Mouse (Mus musculus) neural tube, embryonic 11.5 days (tissue): ENCODE data around the gene Gm42906. TPM values are rescaled to one million over a fixed set of nuclear protein-coding genes. Genes with fewer than 3 reads are reported as not detected.

ENCODE experiments used
- ATAC-seq: fragments of 200-750 bp; cut with Nextera tagmentation; 2 replicates; pipeline ENCODE4 v1.8.0; 2017; ENCODE audit warnings: moderate number of reproducible peaks, mild to moderate bottlenecking, moderate TSS enrichment, moderate library complexity; ENCODE audit not compliant: insufficient read depth, low FRiP score, low TSS enrichment
- DNase-seq: peaks from one replicate; pipeline ENCODE4 v3.0.0-alpha.2; 2015; ENCODE audit warnings: low spot score
- H3K27ac ChIP-seq: fragments of 300-500 bp; sonication (generic); 2 replicates; pipeline ENCODE4 v1.5.1; 2014; ENCODE audit warnings: low read depth, mild to moderate bottlenecking, low read length
- H3K27me3 ChIP-seq: fragments of 300-500 bp; sonication (generic); 2 replicates; pipeline ENCODE4 v1.6.1; 2014; ENCODE audit warnings: mild to moderate bottlenecking, low read length, mixed read lengths; ENCODE audit not compliant: control insufficient read depth, insufficient read depth
- H3K36me3 ChIP-seq: fragments of 300-500 bp; sonication (generic); 2 replicates; pipeline ENCODE4 v1.6.1; 2014; ENCODE audit warnings: mild to moderate bottlenecking, low read length, moderate library complexity, mixed read lengths; ENCODE audit not compliant: control insufficient read depth, insufficient read depth
- H3K4me1 ChIP-seq: fragments of 300-500 bp; sonication (generic); 2 replicates; pipeline ENCODE4 v1.6.1; 2014; ENCODE audit warnings: low read length, mixed read lengths; ENCODE audit not compliant: control insufficient read depth, insufficient read depth
- H3K4me2 ChIP-seq: fragments of 300-500 bp; sonication (generic); 2 replicates; pipeline ENCODE4 v1.6.1; 2014; ENCODE audit warnings: low read depth, mild to moderate bottlenecking, moderate library complexity
- H3K4me3 ChIP-seq: fragments of 300-500 bp; sonication (generic); 2 replicates; pipeline ENCODE4 v1.5.1; 2014; ENCODE audit warnings: low read depth, low read length
- H3K9ac ChIP-seq: fragments of 300-500 bp; sonication (generic); 2 replicates; pipeline ENCODE4 v1.6.1; 2014; ENCODE audit warnings: mild to moderate bottlenecking, low read length
- H3K9me3 ChIP-seq: fragments of 300-500 bp; sonication (generic); 2 replicates; pipeline ENCODE4 v1.6.1; 2016; ENCODE audit warnings: low read length; ENCODE audit not compliant: control insufficient read depth
- WGBS: fragments of 180-500 bp; shearing (Covaris S2); extraction: QIAGEN DNeasy Blood & Tissue Kit; methylation state at CpG from one replicate; pipeline ENCODE4 v1.1.7; 2014; 5-methylcytosine and 5-hydroxymethylcytosine counted together
- polyA plus RNA-seq: library from polyadenylated mRNA; unstranded; fragments of >200 nt; fragmentation: Nextera tagmentation; extraction: Ambion mirVana; gene quantifications from 2 replicates; pipeline ENCODE4 v1.2.1, GENCODE M21; 2014

Gene Gm42906
- polyA plus RNA-seq, 1 experiment from 2014 or later: not detected

- no peak overlapping the region for H3K9ac ChIP-seq
- no peaks in the 10 kb centered on the region for H3K36me3 ChIP-seq
- H3K4me1 ChIP-seq: no peaks in the 10 kb centered on the region
- H3K9me3 ChIP-seq: no peaks in the 10 kb centered on the region
- H3K4me3 ChIP-seq: no peak overlapping the region
- H3K27me3 ChIP-seq: no peaks in the 10 kb centered on the region
- no peak overlapping the region for H3K27ac ChIP-seq
- no peak overlapping the region for H3K4me2 ChIP-seq
- ATAC-seq: no peak
- 72% methylated on average over 2 of the region's 2 CpGs for WGBS
- DNase-seq: no peak
These were observed 24.4 kb downstream of the Gm42906 start for GRCm38 (mm10) chr5:151403586-151403985.

- DNase-seq (no peak), ATAC-seq (no peak)
- no peaks in the 10 kb centered on the region for H3K36me3 ChIP-seq
- no peak overlapping the region for H3K4me3 ChIP-seq
- H3K9ac ChIP-seq: no peak overlapping the region
- no peak overlapping the region for H3K4me2 ChIP-seq
- no peaks in the 10 kb centered on the region for H3K9me3 ChIP-seq
- no peak overlapping the region for H3K27ac ChIP-seq
- WGBS: 93% methylated on average over 2 of the region's 2 CpGs
- H3K4me1 ChIP-seq: no peaks in the 10 kb centered on the region
- no peaks in the 10 kb centered on the region for H3K27me3 ChIP-seq
These were observed 27.4 kb downstream of the Gm42906 start for GRCm38 (mm10) chr5:151400557-151400944.

- Histone ChIP-seq H3K36me3 (no peaks in the 10 kb centered on the region), H3K4me2 (no peak overlapping the region), H3K27ac (no peak overlapping the region), H3K9me3 (no peaks in the 10 kb centered on the region), H3K9ac (no peak overlapping the region), H3K4me1 (no peaks in the 10 kb centered on the region), H3K4me3 (no peak overlapping the region), H3K27me3 (no peaks in the 10 kb centered on the region)
- DNase-seq: no peak
- 77% methylated on average over 7 of the region's 7 CpGs for WGBS
- no peak for ATAC-seq
These were observed 27.9 kb downstream of the Gm42906 start for GRCm38 (mm10) chr5:151399918-151400556.

- H3K4me1 ChIP-seq: no peaks in the 10 kb centered on the region
- H3K36me3 ChIP-seq: no peaks in the 10 kb centered on the region
- no peak overlapping the region for H3K4me2 ChIP-seq
- no peak overlapping the region for H3K27ac ChIP-seq
- 78% methylated on average over 4 of the region's 4 CpGs for WGBS
- no peak overlapping the region for H3K9ac ChIP-seq
- DNase-seq (no peak), ATAC-seq (no peak)
- no peaks in the 10 kb centered on the region for H3K9me3 ChIP-seq
- H3K27me3 ChIP-seq: no peaks in the 10 kb centered on the region
- no peak overlapping the region for H3K4me3 ChIP-seq
These were observed 31.8 kb downstream of the Gm42906 start for GRCm38 (mm10) chr5:151396119-151396518.

GRCm38 (mm10) chr5:151394690-151395089 is 33.3 kb downstream of the Gm42906 start:
- H3K9me3 ChIP-seq: no peaks in the 10 kb centered on the region
- WGBS: 80% methylated on average over 5 of the region's 5 CpGs
- no peaks in the 10 kb centered on the region for H3K36me3 ChIP-seq
- no peak overlapping the region for H3K4me2 ChIP-seq
- ATAC-seq: no peak
- no peak for DNase-seq
- H3K9ac ChIP-seq: no peak overlapping the region
- H3K4me1 ChIP-seq: no peaks in the 10 kb centered on the region
- H3K4me3 ChIP-seq: no peak overlapping the region
- H3K27ac ChIP-seq: no peak overlapping the region
- H3K27me3 ChIP-seq: no peaks in the 10 kb centered on the region

- no peaks in the 10 kb centered on the region for H3K4me1 ChIP-seq
- no peaks in the 10 kb centered on the region for H3K27me3 ChIP-seq
- H3K9me3 ChIP-seq: no peaks in the 10 kb centered on the region
- DNase-seq: no peak
- H3K36me3 ChIP-seq: no peaks in the 10 kb centered on the region
- H3K4me3 ChIP-seq: no peak overlapping the region
- no peak overlapping the region for H3K27ac ChIP-seq
- no peak overlapping the region for H3K4me2 ChIP-seq
- H3K9ac ChIP-seq: no peak overlapping the region
- peak; percentile 27; the same call in 1 of the 2 replicates for ATAC-seq
- 60% methylated on average over 7 of the region's 7 CpGs for WGBS
These were observed 33.9 kb downstream of the Gm42906 start for GRCm38 (mm10) chr5:151393821-151394662.

- no peaks in the 10 kb centered on the region for H3K9me3 ChIP-seq
- H3K27ac ChIP-seq: no peak overlapping the region
- no peak overlapping the region for H3K9ac ChIP-seq
- ATAC-seq: no peak
- H3K27me3 ChIP-seq: no peaks in the 10 kb centered on the region
- no peaks in the 10 kb centered on the region for H3K36me3 ChIP-seq
- WGBS: 75% methylated on average over 1 of the region's 1 CpGs
- DNase-seq: no peak
- no peak overlapping the region for H3K4me2 ChIP-seq
- no peak overlapping the region for H3K4me3 ChIP-seq
- H3K4me1 ChIP-seq: no peaks in the 10 kb centered on the region
These were observed 38.1 kb downstream of the Gm42906 start for GRCm38 (mm10) chr5:151389827-151390226.

GRCm38 (mm10) chr5:151379896-151380295 is 48.1 kb downstream of the Gm42906 start:
- 82% methylated on average over 2 of the region's 2 CpGs for WGBS
- H3K27ac ChIP-seq: no peak overlapping the region
- no peaks in the 10 kb centered on the region for H3K27me3 ChIP-seq
- H3K9ac ChIP-seq: no peak overlapping the region
- no peak overlapping the region for H3K4me2 ChIP-seq
- no peak for DNase-seq
- no peak overlapping the region for H3K4me3 ChIP-seq
- ATAC-seq: no peak
- H3K36me3 ChIP-seq: no peaks in the 10 kb centered on the region
- no peaks in the 10 kb centered on the region for H3K4me1 ChIP-seq
- H3K9me3 ChIP-seq: no peaks in the 10 kb centered on the region

GRCm38 (mm10) chr5:151379210-151379609 is 48.8 kb downstream of the Gm42906 start:
- Histone ChIP-seq H3K36me3 (no peaks in the 10 kb centered on the region), H3K9ac (no peak overlapping the region), H3K9me3 (no peaks in the 10 kb centered on the region), H3K27me3 (no peaks in the 10 kb centered on the region), H3K4me1 (no peaks in the 10 kb centered on the region), H3K4me3 (no peak overlapping the region), H3K4me2 (no peak overlapping the region), H3K27ac (no peak overlapping the region)
- DNase-seq (no peak), ATAC-seq (no peak)
- 86% methylated on average over 2 of the region's 2 CpGs for WGBS
